Mouse (Mus musculus) embryonic facial prominence, embryonic 13.5 days (tissue): Measurements from ENCODE around the gene Syt14. TPM values are rescaled to one million over a fixed set of nuclear protein-coding genes. Genes with fewer than 3 reads are reported as not detected.

Source experiments
- ATAC-seq: fragments of 200-750 bp; cut with Nextera tagmentation; 2 replicates; pipeline ENCODE4 v1.8.0; 2017; ENCODE audit warnings: low read depth; ENCODE audit not compliant: insufficient number of reproducible peaks, insufficient read depth, low FRiP score, low TSS enrichment
- H3K27ac ChIP-seq: fragments of 300-500 bp; sonication (generic); 2 replicates; pipeline ENCODE4 v1.5.1; 2015; ENCODE audit warnings: moderate library complexity, mild to moderate bottlenecking, inconsistent platforms
- H3K27me3 ChIP-seq: fragments of 300-500 bp; sonication (generic); 2 replicates; pipeline ENCODE4 v1.6.1; 2015; ENCODE audit warnings: mild to moderate bottlenecking, inconsistent platforms
- H3K36me3 ChIP-seq: fragments of 300-500 bp; sonication (generic); 2 replicates; pipeline ENCODE4 v1.6.1; 2015; ENCODE audit warnings: mild to moderate bottlenecking, inconsistent platforms
- H3K4me1 ChIP-seq: fragments of 300-500 bp; sonication (generic); 2 replicates; pipeline ENCODE4 v1.6.1; 2015; ENCODE audit warnings: inconsistent platforms
- H3K4me2 ChIP-seq: fragments of 300-500 bp; sonication (generic); 2 replicates; pipeline ENCODE4 v1.6.1; 2015; ENCODE audit warnings: moderate library complexity, mild to moderate bottlenecking, inconsistent platforms
- H3K4me3 ChIP-seq: fragments of 300-500 bp; sonication (generic); 2 replicates; pipeline ENCODE4 v1.5.1; 2015; ENCODE audit warnings: mild to moderate bottlenecking, inconsistent platforms
- H3K9ac ChIP-seq: fragments of 300-500 bp; sonication (generic); 2 replicates; pipeline ENCODE4 v1.6.1; 2015; ENCODE audit warnings: mild to moderate bottlenecking, inconsistent platforms
- H3K9me3 ChIP-seq: fragments of 300-500 bp; sonication (generic); 2 replicates; pipeline ENCODE4 v1.6.1; 2016; ENCODE audit warnings: inconsistent platforms
- WGBS: fragments of 180-500 bp; shearing (Covaris S2); methylation state at CpG from one replicate; pipeline ENCODE4 v1.1.7; 2015; ENCODE audit warnings: mixed read lengths; 5-methylcytosine and 5-hydroxymethylcytosine counted together
- polyA plus RNA-seq: library from polyadenylated mRNA; unstranded; fragments of >200 nt; fragmentation: Nextera tagmentation; extraction: Ambion mirVana; gene quantifications from 2 replicates; pipeline ENCODE4 v1.2.1, GENCODE M21; 2015

Gene Syt14
- polyA plus RNA-seq, 1 experiment from 2014 or later, result 3.6 TPM

DNA sequence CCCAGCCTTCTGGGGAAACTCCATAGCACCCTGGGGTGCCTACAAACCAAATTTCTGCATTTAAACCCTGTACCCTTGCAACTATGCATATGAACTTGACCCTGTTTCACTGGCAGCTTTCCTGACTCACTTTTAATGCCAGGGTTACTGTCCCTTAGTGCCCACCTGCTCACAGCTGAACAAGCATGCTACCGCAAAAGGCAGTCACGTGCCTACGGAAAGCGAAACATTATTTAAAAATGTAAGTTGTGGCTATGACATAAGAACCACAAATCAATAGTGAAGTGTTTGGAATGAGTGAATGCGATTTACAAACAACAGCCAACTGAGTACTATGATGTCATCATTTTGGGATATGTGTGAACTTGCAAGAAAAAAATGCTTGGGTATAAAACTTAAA, 178.0 kb downstream of the Syt14 start:
- Histone ChIP-seq H3K9me3 (no peaks in the 10 kb centered on the region), H3K4me2 (no peak overlapping the region), H3K4me3 (no peak overlapping the region), H3K36me3 (no peaks in the 10 kb centered on the region), H3K27me3 (0 out of 2 replicates have a peak, but pooled peaks cover 13% of the 10 kb centered on the region), H3K4me1 (peaks cover 65% of the 10 kb centered on the region), H3K27ac (no peak overlapping the region), H3K9ac (no peak overlapping the region)
- WGBS, result 88% methylated on average over 5 of the region's 5 CpGs
- no peak for ATAC-seq

DNA sequence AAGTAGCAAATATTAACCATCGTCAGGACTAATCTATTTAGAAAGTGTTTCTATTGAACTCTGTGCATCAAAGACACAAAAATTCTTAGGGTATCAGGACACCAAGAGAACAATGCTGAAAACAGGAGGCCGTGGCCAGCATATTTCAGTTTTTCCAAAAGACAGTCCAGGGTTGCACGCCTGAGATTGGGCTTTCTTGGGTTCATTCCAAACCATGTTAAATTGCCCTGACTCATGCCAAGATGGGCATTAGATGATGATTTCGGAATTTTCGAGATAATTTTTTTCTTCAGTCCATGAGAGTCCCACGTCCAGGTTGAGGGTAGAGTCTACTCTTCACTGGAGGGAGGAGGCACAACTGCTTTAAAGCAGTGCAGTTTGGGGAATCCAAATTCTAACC, 178.6 kb downstream of the Syt14 start:
- no peak overlapping the region for H3K4me2 ChIP-seq
- no peaks in the 10 kb centered on the region for H3K36me3 ChIP-seq
- H3K9me3 ChIP-seq, result no peaks in the 10 kb centered on the region
- no peak overlapping the region for H3K27ac ChIP-seq
- H3K4me3 ChIP-seq, result no peak overlapping the region
- 49% methylated on average over 6 of the region's 6 CpGs for WGBS
- no peak for ATAC-seq
- no peak overlapping the region for H3K9ac ChIP-seq
- H3K4me1 ChIP-seq, result peaks cover 65% of the 10 kb centered on the region
- 0 out of 2 replicates have a peak, but pooled peaks cover 13% of the 10 kb centered on the region for H3K27me3 ChIP-seq

DNA sequence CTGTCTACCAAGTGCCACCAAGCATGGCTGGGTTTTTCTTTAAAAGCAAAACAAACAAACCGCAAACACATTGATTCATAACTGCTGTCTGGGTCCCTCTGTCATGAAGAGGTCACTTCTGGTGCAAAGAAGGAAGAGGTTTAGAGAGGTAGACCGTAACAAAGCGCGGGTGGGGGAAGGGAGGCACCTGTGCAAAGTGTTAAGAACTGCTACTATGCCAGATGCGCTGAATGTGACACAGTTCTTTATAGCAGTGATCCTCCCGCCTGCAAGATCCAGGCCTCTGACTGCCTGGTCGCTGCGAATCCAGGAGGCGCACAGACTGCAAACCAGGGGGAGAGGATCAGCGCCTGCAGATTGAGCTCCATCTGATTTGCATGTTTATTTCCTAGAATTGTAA, 179.2 kb downstream of the Syt14 start:
- Histone ChIP-seq H3K9me3 (no peaks in the 10 kb centered on the region), H3K27me3 (0 out of 2 replicates have a peak, but pooled peaks cover 13% of the 10 kb centered on the region), H3K27ac (peak overlapping the region; percentile 100), H3K4me1 (peaks cover 65% of the 10 kb centered on the region), H3K36me3 (no peaks in the 10 kb centered on the region), H3K4me2 (peak overlapping the region; percentile 80), H3K9ac (peak overlapping the region; percentile 99; the same call in 1 of the 2 replicates), H3K4me3 (peak overlapping the region; percentile 95; the same call in 1 of the 2 replicates)
- no peak for ATAC-seq
- WGBS, result 11% methylated on average over 10 of the region's 10 CpGs

DNA sequence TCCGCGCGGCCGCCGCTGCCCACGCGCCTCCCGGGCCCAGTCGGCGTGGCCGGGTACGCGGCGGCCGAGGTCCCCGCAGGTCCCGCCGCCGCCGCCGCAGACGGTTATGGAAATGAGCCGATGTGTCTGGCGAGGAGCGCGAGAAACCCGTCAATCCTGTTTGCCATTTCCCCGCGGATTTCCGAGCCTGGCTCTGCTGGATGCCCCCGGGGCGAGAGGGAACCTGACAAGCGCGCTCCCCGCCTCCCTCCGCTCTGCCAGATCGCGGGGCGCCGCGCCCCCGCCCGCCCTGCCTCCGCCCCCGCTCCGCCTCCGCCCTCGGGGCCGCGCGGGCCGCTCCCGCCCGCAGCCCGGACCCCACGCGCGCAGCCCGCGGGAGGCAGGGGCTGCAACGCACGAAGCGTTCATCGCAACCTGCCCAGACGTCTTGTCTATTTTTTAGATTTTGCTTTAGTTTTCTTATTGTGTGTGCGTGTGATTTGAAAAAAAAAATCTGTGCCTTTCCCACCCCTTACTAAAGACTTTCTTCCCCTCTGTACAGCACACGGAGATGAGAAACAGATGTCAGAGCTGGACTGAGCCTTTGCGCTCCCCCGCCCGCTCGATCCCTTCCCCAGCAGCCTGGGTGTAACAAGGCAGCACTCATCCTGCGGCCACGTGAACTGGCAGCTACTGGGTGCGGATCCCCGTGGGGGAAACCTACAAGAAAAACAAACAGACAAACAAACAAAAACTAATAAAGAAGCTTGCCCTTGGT, 179.9 kb downstream of the Syt14 start, which contains the start of gene Sertad4:
Gene Sertad4 (minus strand): TSS at position 283 of the 757 bp plus-strand sequence.
- H3K4me3 ChIP-seq, result peak within 1 kb of the TSS; percentile 95
- WGBS, result under 1% methylated on average over 75 of the region's 75 CpGs
- H3K9ac ChIP-seq, result peak within 1 kb of the TSS; percentile 99
- 0 out of 2 replicates have a peak, but pooled peaks cover 3% of the 10 kb centered on the region for H3K36me3 ChIP-seq
- peak within 1 kb of the TSS; percentile 80 for H3K4me2 ChIP-seq
- H3K4me1 ChIP-seq, result peaks cover 68% of the 10 kb centered on the region
- no peaks in the 10 kb centered on the region for H3K9me3 ChIP-seq
- H3K27me3 ChIP-seq, result 0 out of 2 replicates have a peak, but pooled peaks cover 13% of the 10 kb centered on the region
- ATAC-seq, result peak; percentile 74
- peak within 1 kb of the TSS; percentile 100 for H3K27ac ChIP-seq

DNA sequence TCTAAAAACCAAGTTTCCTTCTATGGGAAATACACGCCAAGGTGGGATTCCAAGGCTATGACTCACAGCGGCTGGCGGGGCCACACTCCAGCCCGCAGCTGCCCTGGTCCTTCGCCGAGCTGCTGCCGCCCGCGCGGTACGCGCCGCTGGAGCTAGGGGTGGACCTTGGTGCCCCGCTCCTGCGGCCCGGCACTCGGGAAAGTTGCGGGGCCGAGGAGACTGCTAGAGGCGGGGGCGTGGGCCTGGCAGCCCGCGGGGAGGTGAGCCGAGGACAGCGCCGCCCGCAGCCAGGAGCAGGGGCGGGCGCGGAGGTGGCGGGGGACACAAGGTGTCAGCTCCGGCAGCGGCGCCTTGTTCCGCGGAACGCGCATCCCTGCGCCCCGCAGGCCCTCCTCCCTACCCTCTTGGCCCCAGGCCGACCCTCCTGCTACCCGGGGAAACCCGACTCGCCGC, 180.7 kb downstream of the Syt14 start:
- under 1% methylated on average over 42 of the region's 45 CpGs for WGBS
- Histone ChIP-seq H3K27me3 (0 out of 2 replicates have a peak, but pooled peaks cover 13% of the 10 kb centered on the region), H3K36me3 (peaks cover 7% of the 10 kb centered on the region), H3K9ac (peak overlapping the region; percentile 99), H3K27ac (peak overlapping the region; percentile 100), H3K4me3 (peak overlapping the region; percentile 95), H3K4me2 (peak overlapping the region; percentile 80), H3K4me1 (peaks cover 67% of the 10 kb centered on the region), H3K9me3 (no peaks in the 10 kb centered on the region)
- ATAC-seq, result peak; percentile 40; the same call in 1 of the 2 replicates

DNA sequence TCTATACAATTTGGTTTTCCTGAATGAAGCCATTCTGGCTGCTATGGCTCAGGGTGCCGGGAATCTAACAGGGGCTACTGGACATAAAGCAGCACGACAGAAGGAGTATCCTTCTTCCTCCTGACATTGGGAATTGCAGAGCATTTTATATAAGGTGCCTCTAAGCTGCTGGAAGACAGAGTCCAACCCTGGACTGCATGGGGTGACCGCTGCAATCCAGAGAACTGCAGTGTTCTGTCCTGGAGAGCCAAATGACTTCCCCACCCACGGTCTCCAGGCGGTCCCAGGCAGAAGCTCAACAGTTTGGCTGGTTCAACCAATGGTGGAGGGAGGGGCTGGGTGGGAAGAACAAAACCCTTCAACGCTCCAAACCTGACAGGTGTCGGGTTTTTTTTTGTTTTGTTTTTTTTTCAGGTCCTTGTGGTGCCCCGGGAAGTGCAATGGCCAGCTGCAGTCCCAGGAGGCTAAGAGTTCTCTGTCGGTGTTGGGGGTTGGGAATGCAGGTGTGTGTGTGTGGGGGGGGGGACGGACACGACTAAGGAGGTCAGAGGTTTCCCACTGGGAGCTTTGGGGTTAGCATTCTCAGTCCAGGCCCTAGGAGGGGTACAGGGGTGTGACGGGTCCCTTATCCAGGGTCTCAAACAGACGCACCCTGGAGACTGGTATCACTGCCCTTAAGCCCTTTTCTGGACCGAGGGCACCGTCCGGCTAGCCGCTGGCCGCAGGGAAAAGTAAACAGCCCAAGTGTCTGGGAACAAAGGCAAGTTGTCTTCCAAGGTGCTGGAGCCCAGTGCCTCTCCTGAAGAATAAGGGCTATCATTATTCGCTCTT, 181.4 kb downstream of the Syt14 start:
- Histone ChIP-seq H3K4me3 (peak overlapping the region; percentile 95), H3K9ac (peak overlapping the region; percentile 99), H3K36me3 (peaks cover 14% of the 10 kb centered on the region), H3K9me3 (no peaks in the 10 kb centered on the region), H3K27me3 (0 out of 2 replicates have a peak, but pooled peaks cover 9% of the 10 kb centered on the region), H3K27ac (peak overlapping the region; percentile 100), H3K4me1 (peaks cover 67% of the 10 kb centered on the region), H3K4me2 (peak overlapping the region; percentile 80)
- 3% methylated on average over 19 of the region's 19 CpGs for WGBS
- no peak for ATAC-seq

DNA sequence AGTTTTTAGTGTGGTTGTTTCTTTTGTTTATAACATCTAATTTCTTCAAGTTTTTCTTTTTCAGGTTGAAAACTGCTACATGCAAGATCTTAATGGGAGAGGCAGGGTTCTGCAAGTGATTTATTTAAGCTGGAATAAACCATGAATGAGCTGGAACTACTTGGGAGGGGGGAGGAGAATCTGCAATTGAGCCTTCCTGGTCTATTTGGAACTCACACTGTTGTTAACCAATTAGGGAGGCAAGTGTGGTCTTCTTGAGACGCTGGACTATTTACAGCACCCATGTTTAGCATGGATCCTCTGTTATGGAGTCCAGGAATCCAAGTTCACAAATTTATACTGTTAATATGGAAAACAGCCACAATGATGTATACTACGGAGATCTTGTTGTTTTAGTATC, 182.1 kb downstream of the Syt14 start:
- Histone ChIP-seq H3K4me3 (peak overlapping the region; percentile 95), H3K36me3 (peaks cover 22% of the 10 kb centered on the region), H3K4me1 (peaks cover 65% of the 10 kb centered on the region), H3K27me3 (0 out of 2 replicates have a peak, but pooled peaks cover 9% of the 10 kb centered on the region), H3K4me2 (peak overlapping the region; percentile 80), H3K9me3 (no peaks in the 10 kb centered on the region), H3K9ac (peak overlapping the region; percentile 99), H3K27ac (peak overlapping the region; percentile 100)
- 31% methylated on average over 2 of the region's 2 CpGs for WGBS
- no peak for ATAC-seq

DNA sequence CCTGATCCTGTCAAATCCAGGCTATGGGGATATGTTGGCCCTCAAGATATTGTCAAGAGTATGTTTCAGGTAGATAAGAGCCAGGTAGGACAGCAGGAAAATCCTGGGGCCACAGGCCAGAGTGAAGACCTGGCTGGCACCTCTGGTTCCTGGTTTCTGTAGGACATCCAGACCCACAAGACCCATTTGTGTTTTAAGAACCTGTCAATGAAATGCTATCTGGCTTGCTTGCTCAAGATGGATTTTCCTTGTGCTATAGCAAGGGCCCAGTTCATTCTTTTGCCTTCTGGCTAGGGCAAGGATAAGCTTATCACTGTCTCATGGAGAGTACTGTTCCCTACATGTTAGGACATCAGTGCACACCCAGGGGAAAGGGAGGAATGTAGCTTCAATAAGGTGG, 183.5 kb downstream of the Syt14 start:
- Histone ChIP-seq H3K9me3 (no peaks in the 10 kb centered on the region), H3K9ac (peak overlapping the region; percentile 99), H3K36me3 (peaks cover 35% of the 10 kb centered on the region), H3K27ac (peak overlapping the region; percentile 100), H3K4me3 (peak overlapping the region; percentile 95), H3K4me2 (peak overlapping the region; percentile 80), H3K27me3 (no peaks in the 10 kb centered on the region), H3K4me1 (peaks cover 52% of the 10 kb centered on the region)
- no peak for ATAC-seq

DNA sequence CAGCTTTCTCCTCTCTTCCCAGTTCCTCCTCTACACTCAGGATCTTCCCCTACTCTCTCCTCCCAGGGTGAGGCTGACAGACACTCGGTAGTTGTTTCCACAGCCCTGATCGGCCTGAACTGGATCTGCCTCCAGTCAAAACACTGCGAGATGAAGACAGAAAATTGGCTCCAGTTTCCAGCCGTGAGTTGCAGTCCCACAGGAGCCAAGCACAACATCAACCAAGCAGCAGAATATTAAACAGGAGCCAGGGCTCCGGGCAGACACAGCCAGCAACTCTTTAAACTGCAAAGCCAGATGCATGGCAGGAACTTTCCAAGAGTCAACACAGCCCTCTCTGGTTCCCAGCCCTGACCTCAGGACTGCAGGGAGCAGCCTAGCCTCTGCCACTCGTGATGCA, 183.9 kb downstream of the Syt14 start:
- Histone ChIP-seq H3K36me3 (peaks cover 40% of the 10 kb centered on the region), H3K9ac (peak overlapping the region; percentile 99), H3K27ac (peak overlapping the region; percentile 100), H3K9me3 (no peaks in the 10 kb centered on the region), H3K4me3 (peak overlapping the region; percentile 95), H3K4me1 (peaks cover 49% of the 10 kb centered on the region), H3K4me2 (peak overlapping the region; percentile 80), H3K27me3 (no peaks in the 10 kb centered on the region)
- ATAC-seq, result no peak
- WGBS, result 3% methylated on average over 6 of the region's 6 CpGs

DNA sequence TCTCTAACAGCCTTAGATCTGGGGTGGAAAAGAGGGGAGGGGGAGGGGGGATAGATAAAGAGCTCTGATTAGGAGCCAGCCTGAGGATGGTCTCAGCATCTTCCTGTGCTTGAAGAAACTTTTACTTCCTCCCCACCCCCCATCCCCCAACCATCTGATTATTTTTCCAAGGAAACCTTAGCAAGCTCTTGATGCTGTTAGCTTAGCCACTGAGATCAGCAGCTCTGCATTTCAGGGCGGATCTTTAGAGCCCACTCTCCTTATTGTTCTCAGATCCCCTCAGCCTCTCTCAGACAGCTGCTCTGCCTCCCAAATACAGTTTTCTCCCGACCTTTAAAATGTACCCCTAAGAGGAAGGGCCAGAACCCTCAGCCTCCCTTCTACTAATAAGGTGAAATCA, 184.4 kb downstream of the Syt14 start:
- peaks cover 44% of the 10 kb centered on the region for H3K4me1 ChIP-seq
- no peaks in the 10 kb centered on the region for H3K27me3 ChIP-seq
- WGBS, result 2% methylated on average over 2 of the region's 2 CpGs
- H3K4me3 ChIP-seq, result peak overlapping the region; percentile 95
- ATAC-seq, result no peak
- H3K4me2 ChIP-seq, result peak overlapping the region; percentile 80
- peak overlapping the region; percentile 99 for H3K9ac ChIP-seq
- peak overlapping the region; percentile 100 for H3K27ac ChIP-seq
- H3K9me3 ChIP-seq, result no peaks in the 10 kb centered on the region
- peaks cover 45% of the 10 kb centered on the region for H3K36me3 ChIP-seq

DNA sequence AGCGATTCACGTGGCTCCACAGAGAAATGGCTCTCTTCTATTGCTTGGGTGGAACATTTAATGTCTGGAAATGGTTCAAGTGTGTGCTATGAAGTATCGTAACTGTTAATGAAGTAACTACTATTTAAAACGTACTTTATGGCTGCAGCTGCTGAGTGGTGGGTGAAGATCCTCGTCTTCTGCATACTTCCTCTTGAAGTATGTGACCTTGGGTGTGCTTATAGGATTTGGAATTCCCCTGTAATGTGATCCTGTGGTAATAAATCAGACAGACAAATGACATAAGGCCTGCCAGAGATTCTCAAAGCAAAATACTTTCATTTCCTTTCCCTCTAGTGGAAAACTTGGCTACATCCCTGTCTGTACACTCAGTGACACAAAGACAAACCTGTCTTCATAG, 186.0 kb downstream of the Syt14 start:
- 70% methylated on average over 5 of the region's 5 CpGs for WGBS
- H3K36me3 ChIP-seq, result peaks cover 60% of the 10 kb centered on the region
- H3K4me3 ChIP-seq, result no peak overlapping the region
- no peaks in the 10 kb centered on the region for H3K27me3 ChIP-seq
- H3K9me3 ChIP-seq, result no peaks in the 10 kb centered on the region
- H3K27ac ChIP-seq, result no peak overlapping the region
- H3K9ac ChIP-seq, result no peak overlapping the region
- no peak overlapping the region for H3K4me2 ChIP-seq
- ATAC-seq, result no peak
- peaks cover 45% of the 10 kb centered on the region for H3K4me1 ChIP-seq
